Mouse (Mus musculus): Measurements from ENCODE around the gene Gm4969. TPM values are rescaled to one million over a fixed set of nuclear protein-coding genes. Genes with fewer than 3 reads are reported as not detected.

Gene Gm4969
- polyA plus RNA-seq (2016; fragmentation: Nextera tagmentation; extraction: Ambion mirVana), result 0.55 and 0.66 TPM in 2 replicates

GRCm38 (mm10) chr7:19118028-19118771, at the start of gene Gm4969:
Gene Gm4969, minus strand, starts transcription at chr7:19118368.
- Histone ChIP-seq H3K4me1 (peaks cover 29% of the 10 kb centered on the region), H3K36me3 (no peaks in the 10 kb centered on the region), H3K4me2 (peak within 1 kb of the TSS; percentile 95), H3K9me3 (replicated peaks) (peaks cover 8% of the 10 kb centered on the region), H3K4me3 (0 out of 2 replicates have a peak within 1 kb of the TSS, but pooled peaks have one; percentile 8), H3K27ac (no peak within 1 kb of the TSS), H3K27me3 (replicated peaks) (peaks cover 16% of the 10 kb centered on the region), H3K9ac (no peak within 1 kb of the TSS)
- 21% methylated on average over 64 of the region's 64 CpGs for WGBS (ENCODE audit: insufficient replicate concordance)
- no peak for ATAC-seq

DNA sequence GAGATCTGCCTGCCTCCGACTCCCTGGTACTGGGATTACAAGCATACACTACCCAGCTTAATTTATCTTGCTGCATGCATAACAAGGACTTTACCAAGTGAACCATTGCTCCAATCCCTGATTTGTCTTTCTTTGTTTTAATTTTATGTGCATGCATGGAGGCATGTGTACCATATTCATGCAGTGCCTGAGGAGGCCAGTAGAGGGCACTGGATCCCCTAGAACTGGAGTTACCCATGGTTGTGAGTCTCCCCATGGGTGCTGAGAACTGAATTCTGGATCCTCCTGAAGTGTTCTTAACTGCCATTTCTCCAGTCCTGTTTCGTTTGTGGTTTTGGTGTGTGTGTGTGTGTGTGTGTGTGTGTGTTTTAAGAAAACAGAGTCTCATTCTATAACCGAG, 48.8 kb upstream of the Gm4969 start:
- Histone ChIP-seq H3K4me3 (no peak overlapping the region), H3K4me1 (peaks cover 35% of the 10 kb centered on the region), H3K27me3 (replicated peaks) (peaks cover 84% of the 10 kb centered on the region), H3K36me3 (no peaks in the 10 kb centered on the region), H3K4me2 (no peak overlapping the region), H3K27ac (no peak overlapping the region), H3K9me3 (replicated peaks) (no peaks in the 10 kb centered on the region), H3K9ac (no peak overlapping the region)
- no peak for ATAC-seq
- 66% methylated on average over 3 of the region's 3 CpGs for WGBS (ENCODE audit: insufficient replicate concordance)

- no peaks in the 10 kb centered on the region for H3K36me3 ChIP-seq
- WGBS (ENCODE audit: insufficient replicate concordance), result 8% methylated on average over 14 of the region's 14 CpGs
- H3K27ac ChIP-seq, result no peak within 1 kb of the TSS
- H3K4me1 ChIP-seq, result peaks cover 32% of the 10 kb centered on the region
- H3K27me3 ChIP-seq (replicated peaks), result peaks cover 85% of the 10 kb centered on the region
- H3K4me2 ChIP-seq, result peak within 1 kb of the TSS; percentile 57
- no peak within 1 kb of the TSS for H3K4me3 ChIP-seq
- no peaks in the 10 kb centered on the region for H3K9me3 ChIP-seq (replicated peaks)
- no peak within 1 kb of the TSS; the same call in none of the 2 replicates for H3K9ac ChIP-seq
- no peak; the same call in 1 of the 2 replicates for ATAC-seq
Observed at GRCm38 (mm10) chr7:19165656-19166423, 47.7 kb upstream of the Gm4969 start, which contains the start of gene Gipr. Gene Gipr, minus strand, starts transcription at chr7:19166127.

DNA sequence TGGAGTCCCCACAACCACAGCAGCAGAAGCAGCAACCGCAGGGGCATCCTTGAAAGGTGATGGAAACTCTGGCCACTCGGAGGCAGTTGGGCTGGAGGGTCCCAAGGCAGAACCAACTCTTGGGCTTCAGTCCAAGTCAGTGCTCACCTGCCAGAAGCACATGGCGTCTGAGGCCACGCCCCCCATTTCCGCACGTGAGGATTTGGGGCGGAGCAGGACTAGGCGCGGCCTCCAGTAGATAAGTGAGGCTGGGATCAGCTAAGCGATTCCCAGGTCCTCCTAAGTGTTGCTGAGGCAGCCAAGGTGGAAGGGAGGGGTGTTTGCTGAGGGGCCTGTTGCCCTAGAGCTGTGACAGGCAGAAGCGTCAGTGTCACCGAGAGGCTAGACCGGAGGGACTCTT, 46.8 kb upstream of the Gm4969 start:
- H3K36me3 ChIP-seq, result no peaks in the 10 kb centered on the region
- H3K9me3 ChIP-seq (replicated peaks), result no peaks in the 10 kb centered on the region
- peak; percentile 41; the same call in 1 of the 2 replicates for ATAC-seq
- 2% methylated on average over 13 of the region's 13 CpGs for WGBS (ENCODE audit: insufficient replicate concordance)
- H3K4me3 ChIP-seq, result no peak overlapping the region
- H3K9ac ChIP-seq, result no peak overlapping the region; the same call in 1 of the 2 replicates
- H3K4me1 ChIP-seq, result peaks cover 41% of the 10 kb centered on the region
- H3K27me3 ChIP-seq (replicated peaks), result peaks cover 85% of the 10 kb centered on the region
- H3K27ac ChIP-seq, result no peak overlapping the region
- peak overlapping the region; percentile 57 for H3K4me2 ChIP-seq

DNA sequence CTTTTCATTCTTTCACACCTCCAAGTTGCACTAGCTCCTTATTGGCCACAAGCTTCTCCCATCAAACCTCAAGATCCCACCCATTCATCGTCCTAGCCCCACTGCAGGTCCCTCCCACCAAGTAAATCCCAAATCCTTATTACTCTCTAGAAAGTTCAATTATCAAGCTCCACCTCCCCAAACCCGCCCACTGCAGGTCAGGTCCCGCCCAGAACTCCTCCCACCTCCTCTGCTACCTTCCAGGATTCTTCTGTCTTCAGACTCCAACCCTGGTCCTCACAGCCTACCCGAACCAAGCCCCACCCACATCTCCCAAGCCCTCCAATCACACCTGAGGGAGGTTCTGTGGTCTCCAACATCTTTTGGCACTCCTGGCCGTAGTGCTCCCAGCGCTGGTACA, 46.0 kb upstream of the Gm4969 start:
- H3K4me3 ChIP-seq, result no peak overlapping the region

DNA sequence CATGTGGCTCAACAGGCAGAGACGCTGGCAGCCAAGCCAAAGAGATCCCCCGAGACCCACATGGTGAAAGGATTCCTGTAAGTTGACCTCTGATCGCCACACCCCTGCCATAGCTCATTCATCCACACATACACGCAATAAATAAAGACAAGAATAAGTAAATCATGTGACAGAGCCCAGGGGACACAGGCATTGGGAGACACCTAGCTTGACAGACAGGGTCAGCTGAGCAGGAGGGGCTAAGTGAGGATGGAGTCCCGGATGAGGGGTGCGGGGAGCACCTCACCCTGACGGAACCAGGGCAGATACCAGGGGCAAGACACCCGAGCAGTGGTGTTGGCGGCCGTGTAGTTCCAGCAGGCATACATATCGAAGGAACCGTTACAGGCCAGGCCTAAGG, 45.6 kb upstream of the Gm4969 start:
- Histone ChIP-seq H3K27ac (no peak overlapping the region), H3K4me3 (no peak overlapping the region), H3K36me3 (no peaks in the 10 kb centered on the region), H3K4me2 (peak overlapping the region; percentile 57), H3K9ac (no peak overlapping the region), H3K4me1 (peaks cover 47% of the 10 kb centered on the region), H3K27me3 (replicated peaks) (peaks cover 86% of the 10 kb centered on the region), H3K9me3 (replicated peaks) (no peaks in the 10 kb centered on the region)
- 23% methylated on average over 12 of the region's 12 CpGs for WGBS (ENCODE audit: insufficient replicate concordance)
- ATAC-seq, result 0 out of 2 replicates have a peak, but pooled peaks have one; percentile 19

More for the DNA sequence above, 46.0 kb upstream of the Gm4969 start:
- peak overlapping the region; percentile 57 for H3K4me2 ChIP-seq
- H3K27me3 ChIP-seq (replicated peaks), result peaks cover 85% of the 10 kb centered on the region
- no peaks in the 10 kb centered on the region for H3K36me3 ChIP-seq
- no peaks in the 10 kb centered on the region for H3K9me3 ChIP-seq (replicated peaks)
- no peak overlapping the region for H3K27ac ChIP-seq
- 0% methylated on average over 6 of the region's 6 CpGs for WGBS (ENCODE audit: insufficient replicate concordance)
- ATAC-seq, result peak; percentile 45; the same call in 1 of the 2 replicates
- H3K9ac ChIP-seq, result peak overlapping the region; percentile 20; the same call in 1 of the 2 replicates
- peaks cover 47% of the 10 kb centered on the region for H3K4me1 ChIP-seq

- Histone ChIP-seq H3K4me1 (peaks cover 48% of the 10 kb centered on the region), H3K36me3 (no peaks in the 10 kb centered on the region), H3K4me2 (no peak overlapping the region), H3K27me3 (replicated peaks) (peaks cover 81% of the 10 kb centered on the region), H3K4me3 (no peak overlapping the region), H3K9me3 (replicated peaks) (no peaks in the 10 kb centered on the region), H3K27ac (no peak overlapping the region), H3K9ac (no peak overlapping the region)
- 70% methylated on average over 7 of the region's 7 CpGs for WGBS (ENCODE audit: insufficient replicate concordance)
- ATAC-seq, result no peak
Observed at GRCm38 (mm10) chr7:19162928-19163327, 44.8 kb upstream of the Gm4969 start.

GRCm38 (mm10) chr7:19160115-19160514, 41.9 kb upstream of the Gm4969 start:
- Histone ChIP-seq H3K4me1 (peaks cover 40% of the 10 kb centered on the region), H3K4me2 (peak overlapping the region; percentile 74), H3K27me3 (replicated peaks) (peaks cover 63% of the 10 kb centered on the region), H3K36me3 (peaks cover 4% of the 10 kb centered on the region; the same call in 1 of the 2 replicates), H3K4me3 (peak overlapping the region; percentile 46), H3K9me3 (replicated peaks) (no peaks in the 10 kb centered on the region), H3K9ac (peak overlapping the region; percentile 58), H3K27ac (no peak overlapping the region)
- ATAC-seq, result peak; percentile 35; the same call in 1 of the 2 replicates
- WGBS (ENCODE audit: insufficient replicate concordance), result 2% methylated on average over 20 of the region's 20 CpGs

DNA sequence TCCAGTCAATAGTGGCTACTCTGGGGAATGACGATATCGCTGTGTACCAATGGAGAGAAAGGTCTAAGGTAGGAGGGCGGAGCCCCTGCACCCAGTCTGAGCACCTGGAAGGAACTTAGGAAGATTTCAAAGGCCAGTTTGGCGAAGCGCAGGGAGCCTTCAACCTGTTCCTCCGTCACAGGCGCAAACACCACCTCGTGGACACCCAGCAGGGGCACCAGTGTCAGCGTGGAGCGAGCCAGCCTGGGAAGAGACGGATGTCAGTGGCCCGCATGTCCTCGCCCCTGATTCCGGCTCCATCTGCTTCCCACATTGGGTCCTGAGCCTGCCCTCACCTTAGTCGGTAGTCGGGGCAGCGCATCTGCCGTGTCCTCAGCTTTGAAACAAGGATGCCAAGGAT, 41.2 kb upstream of the Gm4969 start:
- no peak overlapping the region for H3K9ac ChIP-seq
- peaks cover 11% of the 10 kb centered on the region for H3K36me3 ChIP-seq
- no peaks in the 10 kb centered on the region for H3K9me3 ChIP-seq (replicated peaks)
- 19% methylated on average over 18 of the region's 18 CpGs for WGBS (ENCODE audit: insufficient replicate concordance)
- peaks cover 33% of the 10 kb centered on the region for H3K4me1 ChIP-seq
- no peak overlapping the region for H3K27ac ChIP-seq
- ATAC-seq, result no peak
- H3K27me3 ChIP-seq (replicated peaks), result peaks cover 56% of the 10 kb centered on the region
- peak overlapping the region; percentile 74 for H3K4me2 ChIP-seq
- H3K4me3 ChIP-seq, result no peak overlapping the region

DNA sequence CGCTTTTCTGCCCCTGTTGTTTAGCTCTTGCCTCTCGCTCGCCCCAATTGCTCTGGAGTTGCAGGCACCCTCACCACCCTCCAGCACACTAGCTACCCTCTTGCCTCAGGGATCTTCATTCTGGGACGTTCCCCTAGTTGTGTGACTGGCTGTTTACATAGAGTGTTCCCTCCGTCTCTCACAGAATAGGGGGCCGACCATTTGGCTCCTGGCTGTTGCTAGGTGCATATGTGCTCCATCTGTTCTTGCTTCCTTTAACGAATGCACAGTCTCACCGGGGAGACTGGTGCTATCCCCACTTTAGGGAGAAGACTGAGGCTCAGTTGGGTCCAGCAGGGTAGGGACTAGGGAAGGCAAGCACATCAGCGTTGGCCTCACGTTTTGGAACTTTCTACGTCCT, 40.4 kb upstream of the Gm4969 start:
- Histone ChIP-seq H3K36me3 (peaks cover 19% of the 10 kb centered on the region), H3K27me3 (replicated peaks) (peaks cover 48% of the 10 kb centered on the region), H3K9me3 (replicated peaks) (no peaks in the 10 kb centered on the region), H3K4me3 (no peak overlapping the region), H3K9ac (no peak overlapping the region), H3K4me1 (peaks cover 25% of the 10 kb centered on the region), H3K4me2 (no peak overlapping the region), H3K27ac (no peak overlapping the region)
- ATAC-seq, result no peak
- WGBS (ENCODE audit: insufficient replicate concordance), result 63% methylated on average over 11 of the region's 11 CpGs

DNA sequence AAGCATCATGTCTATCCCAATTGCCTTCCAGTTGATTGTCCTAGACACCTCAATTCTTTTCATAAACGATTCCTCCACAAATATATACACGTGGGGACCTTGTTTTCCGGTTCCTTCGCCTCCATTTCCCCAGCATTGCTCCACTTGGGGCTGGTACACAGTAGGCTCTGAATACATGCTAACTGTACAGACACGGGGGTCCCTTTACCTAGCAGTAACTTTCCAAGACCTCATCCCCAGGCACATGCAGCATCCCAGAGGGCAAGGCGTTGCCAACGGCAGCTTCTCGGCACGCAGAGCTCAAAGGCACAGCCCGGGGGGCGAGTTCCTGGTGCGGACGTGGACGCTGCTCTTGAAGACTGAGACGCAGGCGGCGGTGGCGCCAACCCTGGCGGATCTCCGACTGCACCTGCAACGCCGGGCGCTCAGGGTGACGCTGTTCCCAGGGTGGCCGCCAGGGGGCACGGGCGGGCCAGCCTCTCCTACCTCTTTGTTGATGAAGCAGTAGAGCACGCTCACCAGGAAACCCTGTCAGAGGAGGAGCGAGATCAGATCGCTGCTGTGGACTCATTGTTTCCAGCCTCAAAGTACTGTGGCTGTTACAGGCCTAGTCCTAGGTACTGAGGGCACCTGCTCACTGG, 39.1 kb upstream of the Gm4969 start:
- 0 out of 2 replicates have a peak overlapping the region, but pooled peaks have one; percentile 18 for H3K4me3 ChIP-seq
- peak overlapping the region; percentile 50 for H3K4me2 ChIP-seq
- no peak overlapping the region for H3K9ac ChIP-seq
- 4% methylated on average over 30 of the region's 30 CpGs for WGBS (ENCODE audit: insufficient replicate concordance)
- H3K9me3 ChIP-seq (replicated peaks), result no peaks in the 10 kb centered on the region
- H3K4me1 ChIP-seq, result peaks cover 23% of the 10 kb centered on the region
- H3K27ac ChIP-seq, result no peak overlapping the region
- ATAC-seq, result peak; percentile 67
- peaks cover 32% of the 10 kb centered on the region for H3K36me3 ChIP-seq
- H3K27me3 ChIP-seq (replicated peaks), result peaks cover 34% of the 10 kb centered on the region
